Mouse (Mus musculus) E14TG2a.4 (cell line): Measurements from ENCODE around the gene Hsd17b7.

ENCODE experiments used
- H3K27me3 ChIP-seq: 2 replicates; pipeline ENCODE4 v1.6.1; 2014; ENCODE audit warnings: low read length, control low read depth; ENCODE audit not compliant: insufficient read depth
- H3K36me3 ChIP-seq: 2 replicates; pipeline ENCODE4 v1.6.1; 2014; ENCODE audit warnings: low read length, control low read depth; ENCODE audit not compliant: insufficient read depth
- H3K4me1 ChIP-seq: replicated peaks from 2 replicates; pipeline ENCODE4 v1.6.1; 2014; ENCODE audit warnings: low read depth, low read length, control low read depth
- H3K4me3 ChIP-seq: replicated peaks from 2 replicates; pipeline ENCODE4 v1.5.1; 2014; ENCODE audit warnings: mild to moderate bottlenecking, low read length
- H3K9me3 ChIP-seq: 2 replicates; pipeline ENCODE4 v1.6.1; 2014; ENCODE audit warnings: low read length, control low read depth
- CTCF ChIP-seq: conservative IDR thresholded peaks from 2 replicates; pipeline ENCODE4 v1.5.1; 2014; ENCODE audit warnings: low read length
- NANOG ChIP-seq: IDR thresholded peaks from 2 replicates; pipeline ENCODE4 v1.6.1; 2014; ENCODE audit warnings: borderline replicate concordance, low read length, mixed read lengths
- POU5F1 ChIP-seq: IDR thresholded peaks from 2 replicates; pipeline ENCODE4 v1.6.1; 2014; ENCODE audit warnings: low read length, borderline replicate concordance

Gene Hsd17b7

GRCm38 (mm10) chr1:169911526-169911925, 57.5 kb downstream of the Hsd17b7 start:
- Histone ChIP-seq H3K4me1 (no peaks in the 10 kb centered on the region), H3K27me3 (no peaks in the 10 kb centered on the region), H3K9me3 (peaks cover 3% of the 10 kb centered on the region; the same call in 1 of the 2 replicates), H3K4me3 (no peak overlapping the region), H3K36me3 (no peaks in the 10 kb centered on the region)
- TF ChIP-seq CTCF (no peak), NANOG (no peak), POU5F1 (no peak)

DNA sequence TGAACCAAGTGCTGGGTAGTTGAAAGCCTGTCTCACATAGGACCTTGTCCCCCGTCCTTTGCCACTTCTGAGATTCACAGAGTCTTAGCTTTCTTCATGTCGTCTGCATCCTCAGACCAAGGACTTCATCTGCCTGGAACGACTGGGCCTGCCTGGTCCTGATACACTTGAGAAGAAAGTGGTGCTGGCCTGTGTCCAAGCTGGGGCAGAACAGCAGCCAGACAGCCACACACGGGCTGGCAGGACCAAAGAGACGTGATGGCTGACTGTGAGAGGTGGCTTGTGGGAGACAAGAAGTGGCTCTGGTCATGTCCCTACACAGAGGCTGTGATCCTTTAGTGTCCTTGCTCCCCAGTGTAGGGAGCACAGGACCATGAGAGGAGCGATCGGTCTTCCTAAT, 58.3 kb downstream of the Hsd17b7 start:
- Histone ChIP-seq H3K36me3 (no peaks in the 10 kb centered on the region), H3K27me3 (no peaks in the 10 kb centered on the region), H3K9me3 (peaks cover 3% of the 10 kb centered on the region; the same call in 1 of the 2 replicates), H3K4me3 (no peak overlapping the region), H3K4me1 (no peaks in the 10 kb centered on the region)
- no peak for TF ChIP-seq NANOG
- TF ChIP-seq CTCF, result no peak
- no peak for TF ChIP-seq POU5F1

- Histone ChIP-seq H3K27me3 (no peaks in the 10 kb centered on the region), H3K9me3 (peaks cover 3% of the 10 kb centered on the region; the same call in 1 of the 2 replicates), H3K36me3 (no peaks in the 10 kb centered on the region), H3K4me3 (no peak overlapping the region), H3K4me1 (no peaks in the 10 kb centered on the region)
- TF ChIP-seq POU5F1, result no peak
- TF ChIP-seq CTCF, result no peak
- no peak for TF ChIP-seq NANOG
Measured at GRCm38 (mm10) chr1:169909659-169910058, 59.4 kb downstream of the Hsd17b7 start.

- H3K27me3 ChIP-seq, result no peaks in the 10 kb centered on the region
- H3K9me3 ChIP-seq, result peaks cover 2% of the 10 kb centered on the region; the same call in 1 of the 2 replicates
- H3K4me3 ChIP-seq, result no peak overlapping the region
- H3K4me1 ChIP-seq, result no peaks in the 10 kb centered on the region
- TF ChIP-seq CTCF, result no peak
- no peaks in the 10 kb centered on the region for H3K36me3 ChIP-seq
Measured at GRCm38 (mm10) chr1:169909163-169909562, 59.9 kb downstream of the Hsd17b7 start.

- Histone ChIP-seq H3K27me3 (no peaks in the 10 kb centered on the region), H3K4me3 (no peak overlapping the region), H3K4me1 (no peaks in the 10 kb centered on the region), H3K36me3 (no peaks in the 10 kb centered on the region), H3K9me3 (peaks cover 9% of the 10 kb centered on the region)
- TF ChIP-seq POU5F1 (no peak), NANOG (no peak), CTCF (no peak)
Measured at GRCm38 (mm10) chr1:169900771-169901336, 68.2 kb downstream of the Hsd17b7 start.
